Mouse (Mus musculus) CD8-positive naive resting alpha-beta T cell, adult 2 months (primary cell): ENCODE results near the gene Spen.
"Not testable (repeated sequence)": the region's sequence is repeated elsewhere in the genome, so short reads cannot be mapped to it uniquely, and the experiment has no call there.

Experiments
- DNase-seq, 2 experiments: peaks; one replicate each; pipeline ENCODE4 v3.0.0; 2022; ENCODE audit warnings: low read depth in 2 of 2, low spot score in 2 of 2

The Spen gene

GRCm38 (mm10) chr4:141538408-141539212 is at the start of gene Spen:
Gene Spen, minus strand, starts transcription at chr4:141538597.
- peak; percentile 74 to 80 for DNase-seq

GRCm38 (mm10) chr4:141583919-141584318 is 45.5 kb upstream of the Spen start:
- no peak for DNase-seq

DNA sequence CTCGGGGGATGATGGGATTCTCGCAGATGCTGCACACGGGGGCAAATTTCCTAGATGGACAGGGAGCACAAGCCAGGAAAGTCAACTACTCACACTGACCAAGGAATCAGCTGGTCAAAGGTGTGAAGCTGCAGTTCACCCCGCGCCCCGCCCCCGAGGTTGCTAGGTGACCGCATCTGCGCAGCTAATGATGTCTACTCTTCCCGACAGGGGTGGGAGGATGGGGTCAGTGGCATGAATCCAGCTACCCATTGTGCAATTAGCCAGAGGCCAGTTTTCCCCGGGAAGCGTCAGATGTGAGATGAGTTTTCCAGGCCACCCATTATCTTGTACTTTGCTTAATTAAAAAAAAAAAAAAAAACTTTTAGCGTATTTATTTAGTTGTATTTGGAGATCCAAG is 42.7 kb upstream of the Spen start:
- DNase-seq: no peak

DNA sequence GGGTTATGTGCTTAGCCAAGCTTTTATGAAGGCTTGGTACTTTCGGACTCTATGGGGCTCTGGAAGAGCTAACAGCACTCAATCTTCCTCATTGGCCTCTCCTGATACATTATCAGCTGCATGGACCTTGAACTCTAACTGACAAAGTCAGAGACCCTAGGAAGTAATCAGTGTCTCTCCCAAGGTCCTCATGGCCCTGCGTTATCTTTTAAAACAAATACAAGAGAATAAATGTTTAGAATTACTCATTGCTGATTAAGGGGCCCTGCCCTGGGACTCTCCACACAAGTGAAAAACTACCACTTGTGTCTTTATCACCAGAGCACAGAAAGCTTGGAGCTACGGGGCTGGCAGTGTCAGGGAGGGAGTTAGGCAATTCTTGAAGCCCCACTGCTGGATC is 40.4 kb upstream of the Spen start:
- no peak for DNase-seq

GRCm38 (mm10) chr4:141576877-141577276 is 38.5 kb upstream of the Spen start:
- DNase-seq: no peak

- no peak for DNase-seq
These were observed 38.0 kb upstream of the Spen start for GRCm38 (mm10) chr4:141576404-141576803.

DNA sequence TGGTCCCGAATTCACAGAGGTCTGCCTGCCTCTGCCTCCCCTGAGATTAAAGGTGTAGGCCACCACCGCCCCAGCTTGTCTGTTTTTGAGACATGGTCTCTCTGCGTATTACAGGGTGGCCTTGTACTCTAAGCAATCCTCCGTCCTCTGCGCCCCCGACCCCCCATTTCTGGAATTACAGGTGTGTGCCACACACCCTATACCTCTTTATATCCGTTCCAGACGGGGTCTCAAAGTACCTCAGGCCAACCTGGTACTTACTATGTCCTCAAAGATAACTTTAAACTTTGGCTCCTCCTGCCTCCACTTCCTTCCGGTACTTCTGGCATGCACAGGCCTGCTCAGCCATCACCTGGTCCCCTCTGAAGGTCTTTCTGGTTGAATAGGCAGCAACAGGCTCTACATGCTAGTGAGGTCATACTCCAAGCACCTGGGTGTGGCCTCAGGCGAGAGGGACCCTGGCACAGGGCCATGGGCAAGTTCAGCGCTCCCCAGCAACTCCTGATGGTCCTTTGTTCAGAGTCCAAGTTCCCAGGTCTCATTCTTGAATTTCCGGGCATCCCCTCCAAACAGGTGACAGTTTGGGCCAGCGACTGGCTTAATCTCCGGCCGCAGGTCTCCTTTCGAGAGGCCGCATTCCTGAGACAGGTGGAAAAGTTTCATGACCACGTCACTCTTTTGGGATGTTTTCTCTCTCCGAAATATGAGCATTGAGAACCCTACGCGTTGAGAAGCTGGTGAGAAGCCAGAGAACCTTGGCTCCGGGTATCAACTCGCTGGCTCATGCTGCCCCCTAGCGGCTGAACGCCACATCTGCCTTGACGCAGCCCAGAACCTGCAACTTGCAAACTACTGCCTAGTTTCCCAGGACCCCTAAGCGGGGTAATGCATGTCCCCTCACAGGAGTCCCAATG is 36.6 kb upstream of the Spen start:
- DNase-seq: peak; percentile 77 to 82

DNA sequence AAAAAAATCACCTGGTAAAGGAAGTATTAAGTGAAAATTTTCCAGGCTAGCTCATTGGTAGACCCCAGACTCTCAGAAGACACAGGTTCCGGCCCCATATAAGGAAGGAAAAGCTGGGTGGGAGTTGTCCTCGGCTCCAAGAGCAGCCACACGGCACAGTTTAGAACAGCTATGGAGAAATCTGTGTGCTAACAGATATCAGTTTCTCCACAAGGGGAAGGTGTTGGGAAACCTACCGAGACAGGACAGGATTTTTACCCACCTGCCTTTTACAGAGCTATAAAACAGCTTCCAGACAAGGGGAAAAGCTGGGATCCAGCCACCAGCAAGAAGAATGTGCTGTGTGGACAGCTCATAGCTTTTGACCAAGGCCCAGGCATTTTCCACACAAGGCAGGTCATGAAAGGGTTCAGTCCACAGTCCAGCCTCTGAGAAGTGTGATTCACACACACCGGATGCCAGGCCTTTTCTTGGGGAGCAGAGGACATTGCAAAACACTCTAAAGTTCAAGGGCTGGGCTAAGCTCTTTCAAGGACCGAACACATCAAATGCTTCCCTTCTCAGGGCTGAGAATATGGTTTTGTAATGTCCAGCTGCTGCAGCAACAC is 35.1 kb upstream of the Spen start:
- no peak for DNase-seq

GRCm38 (mm10) chr4:141572668-141573358 is 34.4 kb upstream of the Spen start:
- DNase-seq: no peak

- no peak for DNase-seq
These were observed 33.5 kb upstream of the Spen start for GRCm38 (mm10) chr4:141571934-141572333.

DNA sequence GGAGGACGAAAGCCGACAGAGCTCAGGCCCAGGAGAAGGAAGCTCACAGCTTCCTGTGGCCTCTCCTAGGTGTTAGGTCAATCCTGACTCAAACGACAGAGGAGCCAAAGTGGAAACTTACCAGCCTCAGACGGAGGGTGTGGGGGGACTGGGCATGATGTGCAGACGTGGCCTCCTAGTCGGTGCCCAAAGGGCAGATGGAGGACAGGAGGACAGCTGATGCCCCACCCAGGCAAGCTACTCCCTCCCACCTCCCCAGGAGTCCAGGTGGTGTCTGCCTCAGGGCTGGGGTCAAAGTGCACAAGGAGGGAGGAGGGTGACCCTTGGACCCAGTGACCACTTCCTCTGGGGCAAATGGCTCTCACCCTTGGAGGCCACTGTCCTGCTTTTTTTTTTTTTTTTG is 32.9 kb upstream of the Spen start:
- no peak for DNase-seq

- no peak for DNase-seq
These were observed 32.4 kb upstream of the Spen start for GRCm38 (mm10) chr4:141570821-141571220.

GRCm38 (mm10) chr4:141570004-141570403 is 31.6 kb upstream of the Spen start:
- no peak for DNase-seq

DNA sequence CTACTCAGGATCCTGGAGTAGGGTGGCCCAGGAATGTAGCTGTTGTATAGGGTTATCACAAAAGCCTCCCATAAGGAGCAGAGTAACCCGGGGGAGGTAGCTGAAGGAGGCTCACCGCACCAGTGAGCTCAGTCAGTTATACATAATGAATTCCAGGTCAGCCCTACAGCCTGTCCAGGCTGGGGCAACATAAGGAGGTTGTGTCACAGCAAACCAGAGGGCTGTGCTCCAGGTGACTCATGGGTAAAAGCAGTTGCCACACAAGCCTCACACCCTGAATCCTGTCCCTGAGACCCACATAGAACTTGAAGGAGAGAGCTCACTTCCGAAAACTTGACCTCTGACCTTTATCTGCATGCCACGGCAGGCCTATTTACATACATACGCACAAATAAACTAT is 30.6 kb upstream of the Spen start:
- DNase-seq: no peak

GRCm38 (mm10) chr4:141567174-141567573 is 28.8 kb upstream of the Spen start:
- not testable (repeated sequence) for DNase-seq

GRCm38 (mm10) chr4:141566187-141566586 is 27.8 kb upstream of the Spen start:
- no peak for DNase-seq

DNA sequence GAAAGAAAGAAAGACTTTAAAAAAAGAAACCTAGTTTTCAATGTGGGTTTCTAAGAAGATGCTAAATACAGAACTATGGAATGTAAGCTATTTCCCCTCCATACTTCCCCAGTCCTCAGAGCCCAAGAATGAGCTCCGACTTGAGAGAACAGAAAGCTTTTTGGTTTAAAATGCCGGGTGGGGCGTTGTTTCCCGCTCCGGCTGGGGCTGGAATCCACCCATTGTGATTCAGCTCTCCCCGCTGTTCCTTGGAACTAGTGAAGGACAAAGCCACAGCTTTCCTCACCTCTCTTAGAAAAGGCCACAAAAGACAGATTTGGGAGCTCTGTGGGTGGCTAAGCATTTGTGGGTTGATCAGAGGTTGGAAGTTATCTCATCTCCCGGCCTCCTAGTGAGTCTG is 26.9 kb upstream of the Spen start:
- DNase-seq: no peak

- no peak for DNase-seq
These were observed 26.3 kb upstream of the Spen start for GRCm38 (mm10) chr4:141564660-141565059.

GRCm38 (mm10) chr4:141564209-141564608 is 25.8 kb upstream of the Spen start:
- DNase-seq: no peak

- no peak for DNase-seq
These were observed 23.9 kb upstream of the Spen start for GRCm38 (mm10) chr4:141562281-141562680.

DNA sequence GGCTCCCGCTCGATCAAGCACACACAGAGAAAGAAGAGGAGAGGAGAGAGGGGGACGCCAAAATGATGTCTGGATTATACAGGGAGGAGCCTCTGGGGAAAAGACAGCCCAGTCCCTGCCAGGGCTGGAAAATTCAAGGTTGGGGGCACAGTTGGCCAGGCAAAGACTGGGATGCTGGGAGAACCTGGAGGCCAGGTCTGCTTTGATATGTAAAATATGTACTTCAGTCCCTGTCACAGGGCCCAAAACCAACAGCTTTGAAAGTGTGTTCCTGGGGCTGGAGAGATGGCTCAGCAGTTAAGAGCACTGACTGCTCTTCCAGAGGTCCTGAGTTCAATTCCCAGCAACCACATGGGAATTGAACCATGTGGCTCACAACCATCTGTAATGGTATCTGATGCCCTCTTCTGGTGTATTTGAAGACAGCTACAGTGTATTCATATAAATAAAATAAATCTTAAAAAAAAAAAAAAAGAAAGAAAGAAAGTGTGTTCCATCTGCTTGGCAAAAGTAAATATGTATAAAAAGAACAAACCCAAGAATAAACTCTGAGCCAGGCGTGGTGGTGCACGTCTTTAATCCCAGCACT is 23.0 kb upstream of the Spen start:
- DNase-seq: not testable (repeated sequence)
